In genomic region chr7:44382541-44382940, GRCm38 (mm10) we compare ENCODE assay signal across 8 mouse cellular contexts. TPM values are rescaled to one million over a fixed set of nuclear protein-coding genes. Genes with fewer than 3 reads are reported as not detected.
DNase-seq lines count a peak whose midpoint lies in the region; ATAC-seq lines count a peak whose summit lies in the region.

No protein-coding gene starts in this region.

- peaks cover 32% of the 10 kb centered on the region for H3K4me1 ChIP-seq in hindbrain, embryonic 13.5 days (replicated peaks)

- ATAC-seq in hindbrain, embryonic 13.5 days (ENCODE audit: low FRiP score) = no peak

- intact Hi-C loops in left cerebral cortex, postnatal 36 days (cut with DNase I) = loop anchor here (5.0 kb wide), 1 partner anchor 60 kb away; no protein-coding TSS in a partner anchor

- H3K9ac ChIP-seq in hindbrain, embryonic 13.5 days = no peak overlapping the region

- peak overlapping the region; percentile 85 for H3K27ac ChIP-seq in hindbrain, embryonic 13.5 days

- H3K27me3 ChIP-seq in hindbrain, embryonic 13.5 days = peaks cover 17% of the 10 kb centered on the region

- no peak overlapping the region for H3K4me2 ChIP-seq in hindbrain, embryonic 13.5 days

- no peak overlapping the region for H3K4me3 ChIP-seq in hindbrain, embryonic 13.5 days

- no peaks in the 10 kb centered on the region for H3K36me3 ChIP-seq in hindbrain, embryonic 13.5 days

- 60% methylated on average over 12 of the region's 12 CpGs for WGBS in hindbrain, embryonic 13.5 days

- no peaks in the 10 kb centered on the region for H3K9me3 ChIP-seq in hindbrain, embryonic 13.5 days

- DNase-seq in cerebellum, postnatal 10 days = peak; percentile 79 to 84
- no peak for DNase-seq in cerebellum, adult 9-11 months
- peak; percentile 84 for DNase-seq in left cerebral cortex, postnatal 36 days (ENCODE audit: low spot score in 2 of 2)
- peak; percentile 89 for DNase-seq in telencephalon, adult 2 months (ENCODE audit: low read depth, low spot score)
- no peak for DNase-seq in heart, adult 9 months (ENCODE audit: low spot score in 2 of 2)
- no peak for DNase-seq in liver
- no peak for DNase-seq in kidney, postnatal 4 days

RNA-seq across cellular contexts. Expression of gene Syt3, which starts 1.4 kb away (rescaled TPM):
- 26.1 and 27.7 TPM in 2 replicates for polyA plus RNA-seq in hindbrain, embryonic 13.5 days (2015; fragmentation: Nextera tagmentation; extraction: Ambion mirVana)
- 10 to 100 TPM; 58.3 to 70.5 TPM for total RNA-seq in left cerebral cortex, postnatal 36 days (2021)

RNA-seq across cellular contexts. Expression of gene 1700008O03Rik, which starts 3.1 kb away (rescaled TPM):
- 1.8 and 2.4 TPM in 2 replicates for polyA plus RNA-seq in hindbrain, embryonic 13.5 days (2015; fragmentation: Nextera tagmentation; extraction: Ambion mirVana)
- 1 to 10 TPM; 2.0 to 2.1 TPM for total RNA-seq in left cerebral cortex, postnatal 36 days (2021)

RNA-seq across cellular contexts. Expression of gene Lrrc4b, which starts 46.3 kb away (rescaled TPM):
- polyA plus RNA-seq in hindbrain, embryonic 13.5 days (2015; fragmentation: Nextera tagmentation; extraction: Ambion mirVana) = 14.6 and 15.6 TPM in 2 replicates
- total RNA-seq in left cerebral cortex, postnatal 36 days (2021) = 100 to 1,000 TPM; 282 to 313 TPM

Comparison
In these comparisons a context has a peak if more than half of its experiments do, and no peak if none do; other contexts are left out.
1. DNase-seq: peak in cerebellum, postnatal 10 days (2 of 2), left cerebral cortex, postnatal 36 days (2 of 2) and telencephalon, adult 2 months (single experiment); none in cerebellum, adult 9-11 months (single experiment), heart, adult 9 months (0 of 2), liver (single experiment) and kidney, postnatal 4 days (0 of 2).